Mouse (Mus musculus): ENCODE results near the gene Vmp1. TPM values are rescaled to one million over a fixed set of nuclear protein-coding genes. Genes with fewer than 3 reads are reported as not detected.

Vmp1 gene
- polyA plus RNA-seq, 1 experiment from 2014 or later = 151 TPM

DNA sequence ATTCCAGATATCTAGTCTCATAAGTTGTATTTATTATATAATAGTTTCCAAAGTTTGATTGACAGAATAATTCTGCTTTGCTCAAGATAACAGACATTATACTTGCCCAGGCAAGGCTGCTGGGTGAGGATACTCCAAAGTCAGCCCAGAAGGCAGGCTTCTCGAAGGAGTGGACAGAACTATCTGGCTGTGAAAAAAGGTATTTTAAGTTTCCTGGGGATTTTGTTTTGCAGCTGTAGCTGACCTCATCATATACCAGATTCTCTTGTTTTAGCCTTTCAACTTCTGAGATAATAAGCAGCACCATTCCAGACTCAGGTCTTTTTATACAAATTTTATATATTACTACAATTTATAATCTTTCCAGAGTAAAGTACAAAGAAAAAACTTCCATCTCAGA, 34.1 kb downstream of the Vmp1 start:
- 92% methylated on average over 1 of the region's 1 CpGs for WGBS
- no peak for ATAC-seq (ENCODE audit: low read depth)
- Histone ChIP-seq H3K9ac (replicated peaks; ENCODE audit: low read depth, low read length) (no peak overlapping the region), H3K27ac (ENCODE audit: low read depth, low read length) (no peak overlapping the region), H3K27me3 (ENCODE audit: control insufficient read depth, insufficient read depth, low read length) (no peaks in the 10 kb centered on the region), H3K4me2 (ENCODE audit: low read depth, low read length) (no peak overlapping the region), H3K4me3 (ENCODE audit: low read depth, low read length) (no peak overlapping the region), H3K4me1 (ENCODE audit: control insufficient read depth, insufficient read depth, low read length) (no peaks in the 10 kb centered on the region), H3K36me3 (ENCODE audit: control insufficient read depth, insufficient read depth, low read length) (no peaks in the 10 kb centered on the region), H3K9me3 (ENCODE audit: control insufficient read depth, low read length) (no peaks in the 10 kb centered on the region)

DNA sequence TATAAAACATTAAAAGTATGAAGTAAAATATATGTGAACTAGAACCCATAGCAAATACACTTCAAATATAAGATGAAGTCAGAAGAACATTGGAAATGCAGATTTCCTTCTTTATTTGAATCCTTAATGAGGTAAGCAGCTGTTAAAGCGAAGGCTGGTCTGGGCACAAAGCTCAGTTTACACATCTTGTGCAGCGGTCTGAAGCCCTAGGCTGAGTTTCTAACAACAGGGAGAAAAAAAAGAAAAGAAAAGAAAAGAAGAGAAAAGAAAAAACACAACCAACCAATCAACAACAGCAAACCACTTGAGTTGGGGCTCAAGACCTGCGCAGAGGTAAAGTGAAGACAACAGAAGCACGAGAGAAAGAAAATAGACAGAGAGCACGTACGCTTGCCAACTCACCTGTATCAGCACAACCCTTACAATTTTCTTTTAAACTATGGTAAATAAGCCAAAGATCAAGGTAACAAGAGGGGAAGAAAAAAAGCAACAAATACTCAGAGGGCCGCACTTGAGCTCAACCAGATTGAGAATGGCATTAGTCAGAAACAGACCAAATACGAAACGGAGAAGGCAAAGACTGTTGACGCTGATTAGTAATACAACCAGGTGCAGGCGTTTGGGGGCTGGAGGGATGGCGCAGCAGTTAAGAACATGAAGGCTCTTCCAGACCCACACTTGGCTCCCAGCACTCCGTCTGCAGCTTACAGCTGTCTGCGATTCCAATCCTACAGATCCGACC, 35.8 kb downstream of the Vmp1 start:
- no peaks in the 10 kb centered on the region for H3K36me3 ChIP-seq (ENCODE audit: control insufficient read depth, insufficient read depth, low read length)
- no peak overlapping the region for H3K4me3 ChIP-seq (ENCODE audit: low read depth, low read length)
- no peaks in the 10 kb centered on the region for H3K27me3 ChIP-seq (ENCODE audit: control insufficient read depth, insufficient read depth, low read length)
- WGBS = 85% methylated on average over 15 of the region's 15 CpGs
- H3K4me1 ChIP-seq (ENCODE audit: control insufficient read depth, insufficient read depth, low read length) = no peaks in the 10 kb centered on the region
- H3K9ac ChIP-seq (replicated peaks; ENCODE audit: low read depth, low read length) = no peak overlapping the region
- H3K4me2 ChIP-seq (ENCODE audit: low read depth, low read length) = no peak overlapping the region
- no peak for ATAC-seq (ENCODE audit: low read depth)
- H3K9me3 ChIP-seq (ENCODE audit: control insufficient read depth, low read length) = no peaks in the 10 kb centered on the region
- H3K27ac ChIP-seq (ENCODE audit: low read depth, low read length) = no peak overlapping the region

- WGBS = 86% methylated on average over 3 of the region's 3 CpGs
Measured at GRCm38 (mm10) chr11:86646885-86647459, 36.7 kb downstream of the Vmp1 start.

DNA sequence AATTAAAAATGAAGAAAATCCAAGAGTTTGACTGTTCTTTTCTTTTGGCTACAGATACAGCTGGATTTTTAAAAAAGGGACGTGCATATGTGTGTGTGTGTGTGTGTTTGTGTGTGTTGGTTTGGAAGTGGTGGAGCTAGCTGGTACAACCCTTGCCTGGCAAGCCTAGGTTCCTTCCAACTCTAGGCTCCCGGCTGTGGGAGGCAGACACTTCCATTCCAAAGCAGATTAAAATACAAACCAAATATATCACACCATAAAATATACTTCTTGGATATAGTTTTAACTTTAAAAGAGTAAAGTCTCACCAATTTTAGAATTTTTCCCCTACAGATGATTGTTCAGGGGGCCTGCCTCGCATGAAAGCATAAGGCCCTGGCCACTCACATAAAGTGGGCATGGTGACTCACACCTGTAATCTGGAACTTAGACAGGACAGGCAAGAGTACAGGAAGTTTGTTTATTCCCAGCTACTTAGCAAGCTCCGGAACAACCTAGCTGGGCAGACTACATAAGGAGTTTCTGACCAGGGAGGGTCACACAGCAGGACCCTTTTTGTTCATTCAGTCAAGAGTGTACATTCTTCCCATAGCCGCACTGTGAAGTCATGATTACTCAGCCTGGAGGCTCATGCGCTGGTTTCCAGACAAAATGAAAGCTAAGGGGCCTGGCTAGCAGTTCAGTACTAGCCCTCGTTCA, 37.4 kb downstream of the Vmp1 start:
- Histone ChIP-seq H3K27me3 (ENCODE audit: control insufficient read depth, insufficient read depth, low read length) (no peaks in the 10 kb centered on the region), H3K4me2 (ENCODE audit: low read depth, low read length) (no peak overlapping the region), H3K9me3 (ENCODE audit: control insufficient read depth, low read length) (no peaks in the 10 kb centered on the region), H3K4me3 (ENCODE audit: low read depth, low read length) (no peak overlapping the region), H3K27ac (ENCODE audit: low read depth, low read length) (no peak overlapping the region), H3K4me1 (ENCODE audit: control insufficient read depth, insufficient read depth, low read length) (no peaks in the 10 kb centered on the region), H3K9ac (replicated peaks; ENCODE audit: low read depth, low read length) (no peak overlapping the region), H3K36me3 (ENCODE audit: control insufficient read depth, insufficient read depth, low read length) (0 out of 2 replicates have a peak, but pooled peaks cover 3% of the 10 kb centered on the region)
- no peak for ATAC-seq (ENCODE audit: low read depth)
- WGBS = 74% methylated on average over 7 of the region's 7 CpGs

More at GRCm38 (mm10) chr11:86646885-86647459, 36.7 kb downstream of the Vmp1 start:
- Histone ChIP-seq H3K27ac (ENCODE audit: low read depth, low read length) (no peak overlapping the region), H3K4me1 (ENCODE audit: control insufficient read depth, insufficient read depth, low read length) (no peaks in the 10 kb centered on the region), H3K9ac (replicated peaks; ENCODE audit: low read depth, low read length) (no peak overlapping the region), H3K4me2 (ENCODE audit: low read depth, low read length) (no peak overlapping the region), H3K4me3 (ENCODE audit: low read depth, low read length) (no peak overlapping the region), H3K36me3 (ENCODE audit: control insufficient read depth, insufficient read depth, low read length) (0 out of 2 replicates have a peak, but pooled peaks cover under 1% of the 10 kb centered on the region), H3K27me3 (ENCODE audit: control insufficient read depth, insufficient read depth, low read length) (no peaks in the 10 kb centered on the region), H3K9me3 (ENCODE audit: control insufficient read depth, low read length) (no peaks in the 10 kb centered on the region)
- ATAC-seq (ENCODE audit: low read depth) = no peak

DNA sequence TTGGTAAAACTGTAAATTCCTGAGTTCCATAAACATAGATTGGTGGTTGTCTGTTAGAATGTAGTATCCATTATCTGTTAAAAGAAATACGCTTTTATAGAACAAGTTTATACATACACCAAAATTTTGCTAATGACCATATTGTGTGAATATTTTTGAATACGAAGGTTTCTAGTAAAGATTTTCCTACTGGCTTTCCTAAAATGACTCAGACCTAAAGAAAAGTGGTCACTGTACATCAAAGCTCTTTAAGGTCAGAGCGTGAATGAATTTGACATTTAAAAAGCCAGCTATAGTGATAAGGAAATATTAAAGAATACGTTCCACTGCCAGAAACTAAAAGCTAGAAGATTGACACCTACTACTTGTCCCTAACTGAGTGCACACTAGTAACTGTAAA, 39.1 kb downstream of the Vmp1 start:
- WGBS = 94% methylated on average over 4 of the region's 4 CpGs
- no peak overlapping the region for H3K9ac ChIP-seq (replicated peaks; ENCODE audit: low read depth, low read length)
- H3K27me3 ChIP-seq (ENCODE audit: control insufficient read depth, insufficient read depth, low read length) = no peaks in the 10 kb centered on the region
- no peaks in the 10 kb centered on the region for H3K9me3 ChIP-seq (ENCODE audit: control insufficient read depth, low read length)
- H3K4me1 ChIP-seq (ENCODE audit: control insufficient read depth, insufficient read depth, low read length) = no peaks in the 10 kb centered on the region
- H3K27ac ChIP-seq (ENCODE audit: low read depth, low read length) = no peak overlapping the region
- no peak for ATAC-seq (ENCODE audit: low read depth)
- H3K4me2 ChIP-seq (ENCODE audit: low read depth, low read length) = no peak overlapping the region
- H3K36me3 ChIP-seq (ENCODE audit: control insufficient read depth, insufficient read depth, low read length) = 0 out of 2 replicates have a peak, but pooled peaks cover 3% of the 10 kb centered on the region
- H3K4me3 ChIP-seq (ENCODE audit: low read depth, low read length) = no peak overlapping the region

GRCm38 (mm10) chr11:86641714-86642113, 41.9 kb downstream of the Vmp1 start:
- Histone ChIP-seq H3K9ac (replicated peaks; ENCODE audit: low read depth, low read length) (no peak overlapping the region), H3K36me3 (ENCODE audit: control insufficient read depth, insufficient read depth, low read length) (0 out of 2 replicates have a peak, but pooled peaks cover 3% of the 10 kb centered on the region)
- no peak for ATAC-seq (ENCODE audit: low read depth)

GRCm38 (mm10) chr11:86637697-86638096, 45.9 kb downstream of the Vmp1 start:
- H3K36me3 ChIP-seq (ENCODE audit: control insufficient read depth, insufficient read depth, low read length) = peaks cover 3% of the 10 kb centered on the region; the same call in 1 of the 2 replicates
- H3K9me3 ChIP-seq (ENCODE audit: control insufficient read depth, low read length) = no peaks in the 10 kb centered on the region
- no peaks in the 10 kb centered on the region for H3K4me1 ChIP-seq (ENCODE audit: control insufficient read depth, insufficient read depth, low read length)
- no peak overlapping the region for H3K27ac ChIP-seq (ENCODE audit: low read depth, low read length)
- no peak overlapping the region for H3K4me3 ChIP-seq (ENCODE audit: low read depth, low read length)
- H3K9ac ChIP-seq (replicated peaks; ENCODE audit: low read depth, low read length) = no peak overlapping the region
- 76% methylated on average over 2 of the region's 2 CpGs for WGBS
- H3K4me2 ChIP-seq (ENCODE audit: low read depth, low read length) = no peak overlapping the region
- no peak for ATAC-seq (ENCODE audit: low read depth)
- no peaks in the 10 kb centered on the region for H3K27me3 ChIP-seq (ENCODE audit: control insufficient read depth, insufficient read depth, low read length)

More at GRCm38 (mm10) chr11:86641714-86642113, 41.9 kb downstream of the Vmp1 start:
- Histone ChIP-seq H3K4me2 (ENCODE audit: low read depth, low read length) (no peak overlapping the region), H3K27ac (ENCODE audit: low read depth, low read length) (no peak overlapping the region), H3K9me3 (ENCODE audit: control insufficient read depth, low read length) (no peaks in the 10 kb centered on the region), H3K4me1 (ENCODE audit: control insufficient read depth, insufficient read depth, low read length) (no peaks in the 10 kb centered on the region), H3K27me3 (ENCODE audit: control insufficient read depth, insufficient read depth, low read length) (no peaks in the 10 kb centered on the region), H3K4me3 (ENCODE audit: low read depth, low read length) (no peak overlapping the region)
- WGBS = 92% methylated on average over 4 of the region's 4 CpGs

GRCm38 (mm10) chr11:86634396-86634795, 49.2 kb downstream of the Vmp1 start:
- Histone ChIP-seq H3K9ac (replicated peaks; ENCODE audit: low read depth, low read length) (no peak overlapping the region), H3K36me3 (ENCODE audit: control insufficient read depth, insufficient read depth, low read length) (no peaks in the 10 kb centered on the region; the same call in 1 of the 2 replicates), H3K4me2 (ENCODE audit: low read depth, low read length) (no peak overlapping the region), H3K4me3 (ENCODE audit: low read depth, low read length) (no peak overlapping the region), H3K27ac (ENCODE audit: low read depth, low read length) (no peak overlapping the region), H3K4me1 (ENCODE audit: control insufficient read depth, insufficient read depth, low read length) (no peaks in the 10 kb centered on the region), H3K9me3 (ENCODE audit: control insufficient read depth, low read length) (no peaks in the 10 kb centered on the region), H3K27me3 (ENCODE audit: control insufficient read depth, insufficient read depth, low read length) (no peaks in the 10 kb centered on the region)
- 97% methylated on average over 6 of the region's 6 CpGs for WGBS
- ATAC-seq (ENCODE audit: low read depth) = no peak

DNA sequence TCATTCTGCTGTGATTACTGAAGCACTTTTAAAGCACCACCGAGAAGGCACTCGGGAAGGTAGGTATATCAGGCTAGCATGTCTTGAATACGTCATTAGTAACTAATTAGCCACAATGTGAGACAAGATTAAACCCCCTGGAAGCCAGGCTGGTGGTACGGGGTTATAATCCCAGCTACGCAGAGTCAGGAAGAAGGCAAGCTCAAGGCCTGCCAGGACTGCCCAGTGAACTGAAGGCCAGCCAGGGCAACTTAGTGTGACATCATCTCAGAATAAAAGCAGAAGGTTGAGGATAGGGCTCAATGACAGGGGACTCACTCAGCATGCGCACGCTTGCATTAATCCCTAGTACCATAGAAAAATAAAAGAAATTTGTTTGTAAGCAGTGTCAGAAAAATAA, 53.7 kb downstream of the Vmp1 start:
- Histone ChIP-seq H3K36me3 (ENCODE audit: control insufficient read depth, insufficient read depth, low read length) (no peaks in the 10 kb centered on the region; the same call in 1 of the 2 replicates), H3K4me3 (ENCODE audit: low read depth, low read length) (no peak overlapping the region), H3K4me2 (ENCODE audit: low read depth, low read length) (no peak overlapping the region), H3K27me3 (ENCODE audit: control insufficient read depth, insufficient read depth, low read length) (no peaks in the 10 kb centered on the region), H3K4me1 (ENCODE audit: control insufficient read depth, insufficient read depth, low read length) (no peaks in the 10 kb centered on the region), H3K27ac (ENCODE audit: low read depth, low read length) (no peak overlapping the region), H3K9me3 (ENCODE audit: control insufficient read depth, low read length) (no peaks in the 10 kb centered on the region), H3K9ac (replicated peaks; ENCODE audit: low read depth, low read length) (no peak overlapping the region)
- 86% methylated on average over 7 of the region's 7 CpGs for WGBS
- no peak for ATAC-seq (ENCODE audit: low read depth)
